Mouse (Mus musculus): ENCODE results near the gene Hoxc8. TPM values are rescaled to one million over a fixed set of nuclear protein-coding genes. Genes with fewer than 3 reads are reported as not detected.

Hoxc8 gene
- polyA plus RNA-seq, 1 experiment = 1.1 TPM

DNA sequence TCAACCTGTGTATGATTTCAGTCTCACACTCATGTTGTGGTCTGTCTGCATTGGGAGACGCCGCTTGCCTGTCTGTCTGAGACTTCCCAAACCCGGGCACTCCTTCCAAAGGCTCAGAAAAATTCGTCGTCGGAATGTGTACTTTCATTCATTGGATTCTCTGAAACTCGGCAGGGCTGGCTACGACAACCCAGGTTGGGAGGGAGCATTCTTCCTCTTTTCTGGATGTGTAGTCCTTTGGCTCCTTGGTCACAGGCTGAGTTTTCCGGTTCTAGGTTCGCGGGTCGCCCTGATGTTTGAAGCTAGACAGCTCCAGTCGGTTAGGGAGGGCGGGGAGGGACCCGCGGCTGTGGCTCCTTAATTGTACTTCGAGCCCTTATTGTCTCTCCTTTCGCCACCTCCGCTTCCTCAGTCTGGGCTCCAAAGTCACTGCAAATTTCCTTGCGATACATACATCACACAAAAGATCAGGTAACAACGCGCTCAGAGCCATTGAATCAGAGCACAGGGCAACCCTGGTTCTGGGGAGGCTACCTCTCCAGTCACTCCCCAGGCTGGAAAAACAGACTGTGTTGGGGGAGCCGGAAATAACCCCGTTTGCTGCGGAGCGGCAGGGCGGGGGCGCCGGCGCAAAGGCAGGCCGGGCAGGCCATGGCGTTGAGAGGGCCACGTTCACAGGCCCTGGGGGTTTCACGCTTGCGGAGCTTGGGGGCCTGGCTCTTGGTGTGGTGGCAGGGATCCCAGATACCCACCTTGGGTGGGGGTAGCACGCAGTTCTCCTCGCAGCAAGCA lies 13.6 kb upstream of the Hoxc8 start:
- TF ChIP-seq MYOD1 (IDR thresholded peaks at IDR 0.05; ENCODE audit: control insufficient read depth, insufficient read length, low read depth) (no peak), USF1 (IDR thresholded peaks at IDR 0.05; ENCODE audit: low read depth) (no peak), CEBPB (IDR thresholded peaks at IDR 0.05; ENCODE audit: low read depth) (no peak), CTCF (IDR thresholded peaks at IDR 0.05; ENCODE audit: control insufficient read depth, insufficient read depth, insufficient read length) (no peak), MYOG (IDR thresholded peaks at IDR 0.05; ENCODE audit: control insufficient read depth, extremely low read depth, insufficient read length) (no peak)
- Histone ChIP-seq H3K4me3 (ENCODE audit: insufficient read depth, poor library complexity, severe bottlenecking) (peak overlapping the region; percentile 52), H3K27me3 (ENCODE audit: control insufficient read depth, insufficient read depth, insufficient read length) (no peaks in the 10 kb centered on the region)

GRCm38 (mm10) chr15:102977423-102977974 lies 12.9 kb upstream of the Hoxc8 start:
- peak overlapping the region; percentile 52 for H3K4me3 ChIP-seq (ENCODE audit: insufficient read depth, poor library complexity, severe bottlenecking)
- peak overlapping the region; percentile 94 for H3ac ChIP-seq (ENCODE audit: control insufficient read depth, insufficient read length, low read depth)
- TF ChIP-seq MAX (IDR thresholded peaks at IDR 0.05) = peak; percentile 4
- no peak for TF ChIP-seq CEBPB (IDR thresholded peaks at IDR 0.05; ENCODE audit: low read depth)
- peaks cover 90% of the 10 kb centered on the region for H3K79me3 ChIP-seq (ENCODE audit: low read depth)
- H3K27me3 ChIP-seq (ENCODE audit: control insufficient read depth, insufficient read depth, insufficient read length) = no peaks in the 10 kb centered on the region
- peaks cover 100% of the 10 kb centered on the region for H3K79me2 ChIP-seq (ENCODE audit: control insufficient read depth, insufficient read depth)
- H3K36me3 ChIP-seq (ENCODE audit: control insufficient read depth, insufficient read depth) = peaks cover 7% of the 10 kb centered on the region

More for the DNA sequence above, 13.6 kb upstream of the Hoxc8 start:
- H3K36me3 ChIP-seq (ENCODE audit: control insufficient read depth, insufficient read depth) = peaks cover 12% of the 10 kb centered on the region
- H3K79me2 ChIP-seq (ENCODE audit: control insufficient read depth, insufficient read depth) = peaks cover 100% of the 10 kb centered on the region
- peak overlapping the region; percentile 94 for H3ac ChIP-seq (ENCODE audit: control insufficient read depth, insufficient read length, low read depth)
- H3K79me3 ChIP-seq (ENCODE audit: low read depth) = peaks cover 91% of the 10 kb centered on the region

DNA sequence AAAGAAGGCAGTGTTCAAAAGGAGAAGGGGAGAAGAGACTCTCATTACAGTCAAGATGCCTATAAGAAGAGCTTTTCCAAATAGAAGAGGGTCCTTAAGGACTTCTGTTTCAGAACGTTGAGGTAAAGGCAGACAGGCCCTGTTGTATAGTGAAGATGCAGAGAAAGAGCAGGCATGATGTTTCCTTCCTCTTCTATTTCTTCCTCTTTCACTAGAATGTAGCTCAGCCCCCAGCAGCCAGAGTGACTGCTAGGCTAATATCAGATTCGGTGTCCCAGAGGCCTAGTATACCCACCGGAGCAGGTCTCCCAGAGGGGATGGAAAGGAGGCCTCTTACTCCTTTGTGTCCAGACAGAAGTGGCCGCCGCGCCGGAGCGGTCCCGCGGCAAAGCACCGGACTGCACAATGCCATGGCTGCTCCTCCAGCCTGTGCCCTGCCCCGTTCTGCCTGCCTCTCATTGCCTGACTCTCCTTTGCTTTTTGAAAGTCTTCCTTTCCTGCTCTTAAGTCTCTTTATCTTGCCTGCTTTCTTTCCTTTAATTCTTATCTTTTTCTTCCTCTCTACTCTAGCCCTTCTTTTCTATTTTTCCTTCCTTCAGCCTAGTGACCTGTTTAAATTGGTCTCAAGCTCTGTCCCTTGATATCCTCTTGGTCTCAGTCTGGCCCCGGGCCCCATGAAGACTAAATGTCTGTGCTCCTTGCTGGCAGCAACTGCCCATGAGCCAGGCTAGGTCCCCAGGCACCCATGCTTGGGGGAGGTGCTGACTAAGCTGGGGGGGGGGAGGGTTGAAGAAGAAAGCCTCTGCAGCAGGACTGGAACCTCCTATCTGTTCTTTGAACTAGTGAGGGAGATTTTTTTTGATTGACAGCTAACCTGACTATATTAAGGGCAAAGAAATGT lies 11.5 kb upstream of the Hoxc8 start:
- H3K27me3 ChIP-seq (ENCODE audit: control insufficient read depth, insufficient read depth, insufficient read length) = no peaks in the 10 kb centered on the region

DNA sequence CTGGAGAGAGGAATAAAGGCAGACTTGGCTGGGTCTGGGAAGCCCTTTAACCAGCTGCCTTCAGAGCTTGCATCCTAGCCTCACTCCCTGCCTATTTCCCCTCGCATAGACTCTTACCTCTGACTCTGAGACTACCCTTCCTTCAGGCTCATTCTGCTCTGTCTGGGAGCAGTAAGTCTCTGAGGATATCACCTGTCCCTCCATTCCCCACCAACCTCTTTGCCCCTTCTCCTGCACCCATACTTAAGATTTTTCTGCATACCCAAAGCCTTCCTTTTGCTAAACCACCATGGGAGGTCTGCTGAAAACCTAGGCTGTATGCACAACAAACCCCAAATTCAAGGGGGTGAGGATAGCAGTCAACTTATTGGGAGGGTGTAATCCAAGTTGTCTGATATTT lies 10.5 kb upstream of the Hoxc8 start:
- H3K27me3 ChIP-seq (ENCODE audit: control insufficient read depth, insufficient read depth, insufficient read length) = no peaks in the 10 kb centered on the region
- H3K79me2 ChIP-seq (ENCODE audit: control insufficient read depth, insufficient read depth) = peaks cover 100% of the 10 kb centered on the region
- TF ChIP-seq FOSL1 (IDR thresholded peaks at IDR 0.05; ENCODE audit: insufficient read depth, low read length, poor library complexity, severe bottlenecking) = no peak
- TF ChIP-seq MYOD1 (IDR thresholded peaks at IDR 0.05; ENCODE audit: control insufficient read depth, insufficient read length, low read depth) = no peak
- TF ChIP-seq CEBPB (IDR thresholded peaks at IDR 0.05; ENCODE audit: low read depth) = no peak
- TF ChIP-seq USF1 (IDR thresholded peaks at IDR 0.05; ENCODE audit: low read depth) = no peak
- H3K36me3 ChIP-seq (ENCODE audit: control insufficient read depth, insufficient read depth) = peaks cover 11% of the 10 kb centered on the region
- peaks cover 77% of the 10 kb centered on the region for H3K79me3 ChIP-seq (ENCODE audit: low read depth)
- H3K4me3 ChIP-seq (ENCODE audit: insufficient read depth, poor library complexity, severe bottlenecking) = no peak overlapping the region
- H3ac ChIP-seq (ENCODE audit: control insufficient read depth, insufficient read length, low read depth) = no peak overlapping the region

More for the DNA sequence above, 11.5 kb upstream of the Hoxc8 start:
- H3K79me3 ChIP-seq (ENCODE audit: low read depth) = peaks cover 88% of the 10 kb centered on the region
- H3K79me2 ChIP-seq (ENCODE audit: control insufficient read depth, insufficient read depth) = peaks cover 100% of the 10 kb centered on the region
- peak overlapping the region; percentile 28 for H3ac ChIP-seq (ENCODE audit: control insufficient read depth, insufficient read length, low read depth)
- TF ChIP-seq USF1 (IDR thresholded peaks at IDR 0.05; ENCODE audit: low read depth) = no peak
- TF ChIP-seq CTCF (IDR thresholded peaks at IDR 0.05; ENCODE audit: control insufficient read depth, insufficient read depth, insufficient read length) = no peak
- TF ChIP-seq MYOD1 (IDR thresholded peaks at IDR 0.05; ENCODE audit: control insufficient read depth, insufficient read length, low read depth) = no peak
- no peak for TF ChIP-seq MYOG (IDR thresholded peaks at IDR 0.05; ENCODE audit: control insufficient read depth, extremely low read depth, insufficient read length)
- TF ChIP-seq CEBPB (IDR thresholded peaks at IDR 0.05; ENCODE audit: low read depth) = no peak
- no peak for TF ChIP-seq FOSL1 (IDR thresholded peaks at IDR 0.05; ENCODE audit: insufficient read depth, low read length, poor library complexity, severe bottlenecking)
- TF ChIP-seq MAX (IDR thresholded peaks at IDR 0.05) = no peak
- peaks cover under 1% of the 10 kb centered on the region for H3K36me3 ChIP-seq (ENCODE audit: control insufficient read depth, insufficient read depth)
- peak overlapping the region; percentile 8 for H3K4me3 ChIP-seq (ENCODE audit: insufficient read depth, poor library complexity, severe bottlenecking)

GRCm38 (mm10) chr15:102980352-102980751 lies 10.1 kb upstream of the Hoxc8 start:
- Histone ChIP-seq H3K79me2 (ENCODE audit: control insufficient read depth, insufficient read depth) (peaks cover 100% of the 10 kb centered on the region), H3K36me3 (ENCODE audit: control insufficient read depth, insufficient read depth) (peaks cover 15% of the 10 kb centered on the region), H3K27me3 (ENCODE audit: control insufficient read depth, insufficient read depth, insufficient read length) (no peaks in the 10 kb centered on the region), H3K4me3 (ENCODE audit: insufficient read depth, poor library complexity, severe bottlenecking) (peak overlapping the region; percentile 49), H3K79me3 (ENCODE audit: low read depth) (peaks cover 73% of the 10 kb centered on the region), H3ac (ENCODE audit: control insufficient read depth, insufficient read length, low read depth) (peak overlapping the region; percentile 54)
- TF ChIP-seq FOSL1 (IDR thresholded peaks at IDR 0.05; ENCODE audit: insufficient read depth, low read length, poor library complexity, severe bottlenecking) = no peak
- TF ChIP-seq CEBPB (IDR thresholded peaks at IDR 0.05; ENCODE audit: low read depth) = no peak
- TF ChIP-seq USF1 (IDR thresholded peaks at IDR 0.05; ENCODE audit: low read depth) = no peak
- no peak for TF ChIP-seq MYOD1 (IDR thresholded peaks at IDR 0.05; ENCODE audit: control insufficient read depth, insufficient read length, low read depth)
- no peak for TF ChIP-seq MAX (IDR thresholded peaks at IDR 0.05)
- TF ChIP-seq MYOG (IDR thresholded peaks at IDR 0.05; ENCODE audit: control insufficient read depth, extremely low read depth, insufficient read length) = no peak
- no peak for TF ChIP-seq CTCF (IDR thresholded peaks at IDR 0.05; ENCODE audit: control insufficient read depth, insufficient read depth, insufficient read length)
